In the genomic region with DNA sequence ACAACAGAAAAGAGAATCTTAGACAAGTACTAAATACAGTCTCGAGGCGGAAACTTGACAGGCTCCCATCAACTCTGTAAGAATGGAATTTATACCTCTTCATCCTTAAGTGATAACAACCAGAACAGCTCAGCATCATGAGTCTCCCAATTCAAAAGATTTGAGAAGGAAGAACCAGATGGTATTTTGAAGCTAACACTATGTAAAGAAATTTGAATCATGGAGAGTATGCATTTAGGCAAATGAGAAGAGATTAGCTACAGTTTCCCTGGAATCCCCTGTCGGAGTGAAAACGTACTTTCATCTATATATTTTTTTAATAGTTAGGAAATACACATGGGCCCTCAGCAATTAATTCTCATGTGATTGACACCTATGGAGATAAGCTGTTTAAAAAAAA, we compare ENCODE assay signal across 24 mouse cellular contexts.
"Had no signal": no experiment of that assay in that cellular context is flagged by ENCODE, and none has a peak within 500 bp of the region (broad histone marks: within the 10 kb centered on the region; RNA-seq: fewer than 3 reads in every experiment).

No protein-coding gene starts in this region.

- DNase-seq: gastrocnemius, postnatal 14 days; gastrocnemius, postnatal 36 days; heart, adult 11 months; heart, adult 2 months; heart, postnatal 14 days; heart, postnatal 36 days; kidney, adult 11 months; kidney, adult 9 months; kidney, postnatal 14 days; kidney, postnatal 36 days; layer of hippocampus, adult 9-11 months; layer of hippocampus, postnatal 36 days; left cerebral cortex, postnatal 4 days had no signal

- H3K4me3 ChIP-seq: heart, adult 2 months; heart, embryonic 13.5 days; heart, embryonic 15.5 days; hindbrain, embryonic 13.5 days; hindbrain, embryonic 15.5 days; kidney, embryonic 15.5 days; limb, embryonic 13.5 days; limb, embryonic 15.5 days had no signal

- ATAC-seq: hindbrain, postnatal 0 days; intestine, embryonic 16.5 days had no signal

- H3K9me3 ChIP-seq: heart, embryonic 13.5 days; heart, embryonic 15.5 days; hindbrain, embryonic 13.5 days; hindbrain, embryonic 15.5 days; kidney, embryonic 15.5 days; limb, embryonic 13.5 days; limb, embryonic 15.5 days had no signal

- H3K9ac ChIP-seq: heart, embryonic 13.5 days; heart, embryonic 15.5 days; hindbrain, embryonic 13.5 days; hindbrain, embryonic 15.5 days; kidney, embryonic 15.5 days; limb, embryonic 13.5 days; limb, embryonic 15.5 days had no signal

- H3K27me3 ChIP-seq: heart, embryonic 13.5 days; heart, embryonic 15.5 days; hindbrain, embryonic 13.5 days; hindbrain, embryonic 15.5 days; kidney, embryonic 15.5 days; limb, embryonic 13.5 days; limb, embryonic 15.5 days had no signal

- H3K36me3 ChIP-seq: heart, embryonic 13.5 days; heart, embryonic 15.5 days; hindbrain, embryonic 13.5 days; hindbrain, embryonic 15.5 days; kidney, embryonic 15.5 days; limb, embryonic 13.5 days; limb, embryonic 15.5 days had no signal

- H3K27ac ChIP-seq: heart, adult 2 months; heart, embryonic 13.5 days; heart, embryonic 15.5 days; hindbrain, embryonic 13.5 days; hindbrain, embryonic 15.5 days; hindbrain, postnatal 0 days; kidney, embryonic 15.5 days; kidney, postnatal 0 days; limb, embryonic 13.5 days; limb, embryonic 15.5 days had no signal

- H3K4me2 ChIP-seq: heart, embryonic 11.5 days; heart, embryonic 13.5 days; heart, embryonic 15.5 days; hindbrain, embryonic 13.5 days; hindbrain, embryonic 15.5 days; kidney, embryonic 15.5 days; limb, embryonic 13.5 days; limb, embryonic 15.5 days had no signal

- H3K4me1 ChIP-seq: hindbrain, embryonic 13.5 days; hindbrain, embryonic 15.5 days; limb, embryonic 13.5 days; limb, embryonic 15.5 days had no signal
